Comparison of ENCODE assay signal across 19 mouse cellular contexts in the genomic region with DNA sequence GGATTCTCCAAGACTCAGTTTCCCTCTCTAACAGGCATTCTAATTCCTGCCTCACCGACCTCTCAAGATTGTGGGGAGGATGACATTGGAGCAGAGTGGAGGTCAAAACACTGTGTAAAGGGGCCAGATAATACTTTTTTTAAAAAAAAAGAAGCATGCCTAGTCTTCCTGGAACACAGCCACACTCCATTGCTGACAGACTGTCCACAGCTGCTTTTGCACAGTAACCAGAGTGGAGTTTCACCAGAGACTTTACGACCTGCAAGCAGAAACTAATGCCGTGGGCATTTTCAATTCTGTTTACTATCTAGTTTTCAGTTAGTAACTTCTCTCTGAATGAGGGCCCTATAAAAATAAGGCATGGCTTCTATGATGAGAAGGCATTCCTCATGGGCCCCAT.
DNase-seq lines count a peak whose midpoint lies in the region; ATAC-seq and TF ChIP-seq lines count a peak whose summit lies in the region.
"Had no signal": no experiment of that assay in that cellular context is flagged by ENCODE, and none has a peak within 500 bp of the region (broad histone marks: within the 10 kb centered on the region; RNA-seq: fewer than 3 reads in every experiment).

No protein-coding gene starts in this region.

- H3K36me3 ChIP-seq in kidney, postnatal 0 days (ENCODE audit: insufficient read depth, low read length): no peaks in the 10 kb centered on the region
- no peaks in the 10 kb centered on the region for H3K36me3 ChIP-seq in kidney, embryonic 16.5 days (ENCODE audit: insufficient read depth, low read length)
- H3K36me3 ChIP-seq in lung, embryonic 16.5 days (ENCODE audit: control insufficient read depth, insufficient read depth, low read length): no peaks in the 10 kb centered on the region
- H3K36me3 ChIP-seq: G1E; hindbrain, embryonic 10.5 days; midbrain, embryonic 13.5 days had no signal

- no peak overlapping the region for H3K9ac ChIP-seq in kidney, postnatal 0 days (ENCODE audit: low read depth, low read length)
- H3K9ac ChIP-seq in kidney, embryonic 16.5 days (replicated peaks; ENCODE audit: low read length): no peak overlapping the region
- no peak overlapping the region for H3K9ac ChIP-seq in lung, embryonic 16.5 days (ENCODE audit: low read length)
- H3K9ac ChIP-seq: forebrain, embryonic 13.5 days; midbrain, embryonic 13.5 days had no signal

- H3K27ac ChIP-seq in kidney, postnatal 0 days: no peak overlapping the region
- H3K27ac ChIP-seq in kidney, embryonic 16.5 days (ENCODE audit: low read length): no peak overlapping the region
- H3K27ac ChIP-seq in lung, embryonic 16.5 days (ENCODE audit: low read length): peak overlapping the region; percentile 11; the same call in 1 of the 2 replicates
- H3K27ac ChIP-seq: forebrain, embryonic 13.5 days; hindbrain, embryonic 10.5 days; macrophage; midbrain, embryonic 13.5 days had no signal

- no peaks in the 10 kb centered on the region for H3K4me1 ChIP-seq in kidney, postnatal 0 days (replicated peaks; ENCODE audit: insufficient read depth, low read length)
- no peaks in the 10 kb centered on the region for H3K4me1 ChIP-seq in kidney, embryonic 16.5 days (ENCODE audit: insufficient read depth, low read length)
- H3K4me1 ChIP-seq in lung, embryonic 16.5 days (replicated peaks; ENCODE audit: control insufficient read depth, insufficient read depth, low read length): no peaks in the 10 kb centered on the region
- H3K4me1 ChIP-seq: forebrain, embryonic 13.5 days; hindbrain, embryonic 10.5 days; midbrain, embryonic 13.5 days had no signal

- 49% methylated on average over 3 of the region's 3 CpGs for WGBS in kidney, postnatal 0 days
- 59% methylated on average over 3 of the region's 3 CpGs for WGBS in kidney, embryonic 16.5 days
- 56% methylated on average over 3 of the region's 3 CpGs for WGBS in lung, embryonic 16.5 days

- no peaks in the 10 kb centered on the region for H3K27me3 ChIP-seq in kidney, postnatal 0 days (ENCODE audit: insufficient read depth, low read length)
- H3K27me3 ChIP-seq in kidney, embryonic 16.5 days (ENCODE audit: insufficient read depth, low read length): no peaks in the 10 kb centered on the region
- H3K27me3 ChIP-seq in lung, embryonic 16.5 days (ENCODE audit: control insufficient read depth, insufficient read depth, low read depth, low read length): no peaks in the 10 kb centered on the region
- H3K27me3 ChIP-seq: forebrain, embryonic 13.5 days; midbrain, embryonic 13.5 days had no signal

- ATAC-seq in kidney, postnatal 0 days (replicated peaks; ENCODE audit: low FRiP score, low read depth): no peak
- no peak for ATAC-seq in kidney, embryonic 16.5 days (ENCODE audit: low FRiP score, low TSS enrichment)
- ATAC-seq in lung, embryonic 16.5 days (ENCODE audit: low read depth): peak; percentile 73
- ATAC-seq in erythroid progenitor cell, adult 5-6 weeks (replicated peaks; ENCODE audit: low FRiP score, poor library complexity, severe bottlenecking): no peak
- ATAC-seq: CD4-positive, CD25-positive, alpha-beta regulatory T cell, adult 4 months; forebrain, embryonic 13.5 days; midbrain, embryonic 13.5 days had no signal

- no peaks in the 10 kb centered on the region for H3K9me3 ChIP-seq in kidney, postnatal 0 days (replicated peaks; ENCODE audit: low read length)
- no peaks in the 10 kb centered on the region for H3K9me3 ChIP-seq in kidney, embryonic 16.5 days (ENCODE audit: low read length)
- no peaks in the 10 kb centered on the region for H3K9me3 ChIP-seq in lung, embryonic 16.5 days (ENCODE audit: control insufficient read depth, low read length)
- H3K9me3 ChIP-seq: forebrain, embryonic 13.5 days; G1E; hindbrain, embryonic 10.5 days; midbrain, embryonic 13.5 days had no signal

- peak; percentile 35 for DNase-seq in kidney, postnatal 0 days (ENCODE audit: low spot score)
- peak; percentile 64 for DNase-seq in NIH3T3 (ENCODE audit: low read depth)
- peak; percentile 31 for DNase-seq in heart, adult 8-10 months (ENCODE audit: low spot score)
- DNase-seq in spleen, postnatal 14 days (ENCODE audit: low spot score in 2 of 2): no peak
- DNase-seq in urinary bladder, postnatal 25 days (ENCODE audit: low spot score): no peak
- DNase-seq: cerebellum, postnatal 10 days; retina, postnatal 1 day; right cerebral cortex, postnatal 4 days; thymus, postnatal 25 days had no signal

- TF ChIP-seq CTCF in kidney, postnatal 0 days (IDR thresholded peaks at IDR 0.05; ENCODE audit: low read depth): no peak

- H3K4me3 ChIP-seq in kidney, postnatal 0 days (replicated peaks; ENCODE audit: low read depth, low read length): no peak overlapping the region
- H3K4me3 ChIP-seq in kidney, embryonic 16.5 days (ENCODE audit: low read length): no peak overlapping the region
- H3K4me3 ChIP-seq in lung, embryonic 16.5 days (ENCODE audit: low read length): no peak overlapping the region
- H3K4me3 ChIP-seq: forebrain, embryonic 13.5 days; hindbrain, embryonic 10.5 days; midbrain, embryonic 13.5 days had no signal

- no peak overlapping the region for H3K4me2 ChIP-seq in kidney, postnatal 0 days (ENCODE audit: low read length)
- no peak overlapping the region for H3K4me2 ChIP-seq in kidney, embryonic 16.5 days (replicated peaks; ENCODE audit: low read depth, low read length)
- no peak overlapping the region for H3K4me2 ChIP-seq in lung, embryonic 16.5 days (ENCODE audit: low read depth, low read length)
- H3K4me2 ChIP-seq: forebrain, embryonic 13.5 days; liver, embryonic 11.5 days; midbrain, embryonic 13.5 days had no signal

Comparison
In these comparisons a context has a peak if more than half of its experiments do, and no peak if none do; other contexts are left out.
1. DNase-seq: peak in kidney, postnatal 0 days (single experiment), NIH3T3 (single experiment) and heart, adult 8-10 months (single experiment); none in spleen, postnatal 14 days (0 of 2) and urinary bladder, postnatal 25 days (single experiment).